Mouse (Mus musculus) embryonic facial prominence, embryonic 15.5 days (tissue): ENCODE results near the gene Zp2. TPM values are rescaled to one million over a fixed set of nuclear protein-coding genes. Genes with fewer than 3 reads are reported as not detected.
A peak's percentile ranks its signal among the peaks of the same experiment; 100 is the strongest.

ENCODE experiments used
- ATAC-seq: fragments of 200-750 bp; cut with Nextera tagmentation; 2 replicates; pipeline ENCODE4 v1.8.0; 2017; ENCODE audit warnings: low read depth, moderate TSS enrichment; ENCODE audit not compliant: insufficient number of reproducible peaks, low FRiP score, low TSS enrichment
- H3K27ac ChIP-seq: fragments of 300-500 bp; sonication (generic); replicated peaks from 2 replicates; pipeline ENCODE4 v1.5.1; 2015; ENCODE audit warnings: mild to moderate bottlenecking, inconsistent platforms
- H3K27me3 ChIP-seq: fragments of 300-500 bp; sonication (generic); 2 replicates; pipeline ENCODE4 v1.6.1; 2015; ENCODE audit warnings: inconsistent platforms
- H3K36me3 ChIP-seq: fragments of 300-500 bp; sonication (generic); 2 replicates; pipeline ENCODE4 v1.6.1; 2015; ENCODE audit warnings: mild to moderate bottlenecking, inconsistent platforms
- H3K4me1 ChIP-seq: fragments of 300-500 bp; sonication (generic); 2 replicates; pipeline ENCODE4 v1.6.1; 2015; ENCODE audit warnings: inconsistent platforms
- H3K4me2 ChIP-seq: fragments of 300-500 bp; sonication (generic); replicated peaks from 2 replicates; pipeline ENCODE4 v1.6.1; 2015; ENCODE audit warnings: mild to moderate bottlenecking, inconsistent platforms
- H3K4me3 ChIP-seq: fragments of 300-500 bp; sonication (generic); replicated peaks from 2 replicates; pipeline ENCODE4 v1.5.1; 2015; ENCODE audit warnings: mild to moderate bottlenecking, inconsistent platforms
- H3K9ac ChIP-seq: fragments of 300-500 bp; sonication (generic); 2 replicates; pipeline ENCODE4 v1.6.1; 2015; ENCODE audit warnings: inconsistent platforms
- H3K9me3 ChIP-seq: fragments of 300-500 bp; sonication (generic); replicated peaks from 2 replicates; pipeline ENCODE4 v1.6.1; 2016; ENCODE audit warnings: inconsistent platforms
- WGBS: fragments of 180-500 bp; shearing (Covaris S2); methylation state at CpG from one replicate; pipeline ENCODE4 v1.1.7; 2015; 5-methylcytosine and 5-hydroxymethylcytosine counted together
- polyA plus RNA-seq: library from polyadenylated mRNA; unstranded; fragments of >200 nt; fragmentation: Nextera tagmentation; extraction: Ambion mirVana; gene quantifications from 2 replicates; pipeline ENCODE4 v1.2.1, GENCODE M21; 2015

The Zp2 gene
- polyA plus RNA-seq, 1 experiment from 2014 or later, result 0.09 TPM

DNA sequence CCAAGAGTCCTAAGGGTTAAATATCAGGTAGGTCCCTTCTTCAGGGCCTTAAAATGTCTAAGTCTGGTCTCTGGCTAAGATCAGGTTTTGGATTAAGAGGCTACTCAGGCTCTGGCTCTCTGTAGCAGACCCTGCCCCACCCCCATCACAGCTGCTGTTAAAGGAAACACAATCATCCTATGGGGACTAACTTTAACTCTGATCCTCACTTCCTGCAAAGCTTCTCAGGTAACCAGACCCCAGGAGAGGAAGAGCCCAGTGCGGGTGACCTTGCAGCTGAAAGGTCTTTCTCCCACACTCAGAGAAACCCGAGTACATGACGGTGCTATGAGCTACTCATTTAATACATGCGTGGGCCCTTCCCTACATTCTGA lies 17.4 kb downstream of the Zp2 start:
- Histone ChIP-seq H3K36me3 (no peaks in the 10 kb centered on the region), H3K4me1 (peaks cover 12% of the 10 kb centered on the region), H3K9me3 (no peaks in the 10 kb centered on the region), H3K27me3 (no peaks in the 10 kb centered on the region), H3K9ac (no peak overlapping the region), H3K4me2 (no peak overlapping the region), H3K27ac (no peak overlapping the region), H3K4me3 (no peak overlapping the region)
- peak; percentile 77; the same call in 1 of the 2 replicates for ATAC-seq
- 21% methylated on average over 4 of the region's 4 CpGs for WGBS

GRCm38 (mm10) chr7:120126976-120127685 lies 18.0 kb downstream of the Zp2 start:
- H3K4me2 ChIP-seq, result no peak overlapping the region
- WGBS, result 8% methylated on average over 5 of the region's 5 CpGs

GRCm38 (mm10) chr7:120124844-120125243 lies 20.2 kb downstream of the Zp2 start:
- peaks cover 12% of the 10 kb centered on the region for H3K4me1 ChIP-seq
- WGBS, result 0% methylated on average over 3 of the region's 3 CpGs
- H3K4me3 ChIP-seq, result no peak overlapping the region
- H3K36me3 ChIP-seq, result peaks cover 12% of the 10 kb centered on the region; the same call in 1 of the 2 replicates
- H3K9me3 ChIP-seq, result no peaks in the 10 kb centered on the region
- ATAC-seq, result peak; percentile 58
- no peak overlapping the region for H3K9ac ChIP-seq
- H3K27me3 ChIP-seq, result no peaks in the 10 kb centered on the region
- H3K27ac ChIP-seq, result no peak overlapping the region
- no peak overlapping the region for H3K4me2 ChIP-seq

More at GRCm38 (mm10) chr7:120126976-120127685, 18.0 kb downstream of the Zp2 start:
- ATAC-seq, result peak; percentile 59; the same call in 1 of the 2 replicates
- Histone ChIP-seq H3K27ac (no peak overlapping the region; the same call in 1 of the 2 replicates), H3K36me3 (no peaks in the 10 kb centered on the region), H3K9me3 (no peaks in the 10 kb centered on the region), H3K27me3 (no peaks in the 10 kb centered on the region), H3K9ac (no peak overlapping the region), H3K4me1 (peaks cover 12% of the 10 kb centered on the region), H3K4me3 (no peak overlapping the region)

- Histone ChIP-seq H3K9ac (no peak overlapping the region), H3K27me3 (no peaks in the 10 kb centered on the region), H3K4me1 (peaks cover 12% of the 10 kb centered on the region), H3K9me3 (no peaks in the 10 kb centered on the region), H3K4me3 (no peak overlapping the region), H3K4me2 (no peak overlapping the region), H3K36me3 (peaks cover 14% of the 10 kb centered on the region; the same call in 1 of the 2 replicates), H3K27ac (no peak overlapping the region)
- 66% methylated on average over 4 of the region's 4 CpGs for WGBS
- no peak for ATAC-seq
These were observed 21.3 kb downstream of the Zp2 start for GRCm38 (mm10) chr7:120123776-120124175.

- no peak for ATAC-seq
- Histone ChIP-seq H3K4me1 (peaks cover 9% of the 10 kb centered on the region), H3K4me3 (no peak overlapping the region), H3K27me3 (no peaks in the 10 kb centered on the region), H3K27ac (0 out of 2 replicates have a peak overlapping the region, but pooled peaks have one; percentile 4), H3K36me3 (peaks cover 17% of the 10 kb centered on the region; the same call in 1 of the 2 replicates), H3K4me2 (no peak overlapping the region), H3K9me3 (no peaks in the 10 kb centered on the region), H3K9ac (no peak overlapping the region)
- 27% methylated on average over 6 of the region's 6 CpGs for WGBS
These were observed 27.6 kb downstream of the Zp2 start for GRCm38 (mm10) chr7:120117529-120117928.

DNA sequence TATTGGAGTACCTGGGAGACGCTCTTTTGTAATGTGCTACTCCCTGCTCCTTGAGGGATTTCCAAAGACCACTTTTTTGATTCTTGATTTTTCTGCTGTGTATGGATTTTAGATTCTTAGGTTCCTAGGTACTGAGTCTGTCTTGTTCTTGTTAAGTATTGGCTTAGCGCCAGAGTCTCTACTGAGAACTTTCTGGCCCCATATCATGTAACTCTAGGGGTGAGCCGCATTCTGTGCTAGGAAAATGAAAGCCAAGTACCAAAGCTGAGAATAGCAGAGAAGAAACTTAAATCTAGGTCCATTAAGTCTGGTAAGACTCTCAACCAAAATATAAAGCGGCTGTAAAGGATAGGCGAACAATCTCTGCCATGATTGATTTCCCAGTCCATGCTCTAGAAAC lies 28.1 kb downstream of the Zp2 start:
- peaks cover 9% of the 10 kb centered on the region for H3K4me1 ChIP-seq
- H3K9me3 ChIP-seq, result no peaks in the 10 kb centered on the region
- H3K27ac ChIP-seq, result 0 out of 2 replicates have a peak overlapping the region, but pooled peaks have one; percentile 4
- no peak overlapping the region for H3K4me3 ChIP-seq
- ATAC-seq, result peak; percentile 21; the same call in 1 of the 2 replicates
- no peak overlapping the region for H3K9ac ChIP-seq
- H3K4me2 ChIP-seq, result no peak overlapping the region
- 61% methylated on average over 5 of the region's 5 CpGs for whole genome bisulfite sequencing
- H3K36me3 ChIP-seq, result peaks cover 17% of the 10 kb centered on the region; the same call in 1 of the 2 replicates
- no peaks in the 10 kb centered on the region for H3K27me3 ChIP-seq

- Histone ChIP-seq H3K27me3 (no peaks in the 10 kb centered on the region), H3K9me3 (no peaks in the 10 kb centered on the region), H3K36me3 (peaks cover 10% of the 10 kb centered on the region), H3K9ac (no peak overlapping the region), H3K4me3 (no peak overlapping the region), H3K4me2 (no peak overlapping the region), H3K27ac (no peak overlapping the region), H3K4me1 (no peaks in the 10 kb centered on the region)
- no peak for ATAC-seq
- 74% methylated on average over 5 of the region's 5 CpGs for WGBS
These were observed 35.4 kb downstream of the Zp2 start for GRCm38 (mm10) chr7:120109676-120110075.

GRCm38 (mm10) chr7:120106356-120106755 lies 38.7 kb downstream of the Zp2 start:
- H3K9me3 ChIP-seq, result no peaks in the 10 kb centered on the region
- peaks cover 11% of the 10 kb centered on the region for H3K4me1 ChIP-seq
- H3K4me3 ChIP-seq, result no peak overlapping the region
- no peak overlapping the region for H3K9ac ChIP-seq
- H3K27ac ChIP-seq, result no peak overlapping the region
- H3K4me2 ChIP-seq, result no peak overlapping the region
- no peak for ATAC-seq
- peaks cover 10% of the 10 kb centered on the region for H3K36me3 ChIP-seq
- H3K27me3 ChIP-seq, result no peaks in the 10 kb centered on the region
- WGBS, result 48% methylated on average over 2 of the region's 2 CpGs

DNA sequence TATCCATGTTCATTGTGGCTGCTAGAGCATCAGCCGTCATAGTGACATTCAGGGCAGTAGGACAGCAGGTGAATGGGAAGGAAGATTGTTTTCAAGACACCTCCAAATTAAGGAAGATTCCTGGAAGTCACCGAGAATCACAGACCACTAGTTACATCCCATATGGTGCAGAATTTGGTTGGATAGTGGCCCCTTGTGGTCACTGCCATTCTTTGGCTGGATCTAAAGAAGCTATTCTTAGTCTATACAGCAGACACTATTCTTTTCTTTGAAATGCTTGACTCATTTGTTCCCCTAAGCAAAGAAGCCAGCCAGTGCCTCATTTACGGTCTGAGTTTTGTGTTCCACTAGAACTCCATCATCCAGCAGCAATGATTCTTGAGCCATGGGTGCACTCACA lies 40.1 kb downstream of the Zp2 start:
- no peak for ATAC-seq
- WGBS, result 68% methylated on average over 3 of the region's 3 CpGs
- no peak overlapping the region for H3K9ac ChIP-seq
- no peak overlapping the region for H3K4me3 ChIP-seq
- no peaks in the 10 kb centered on the region for H3K9me3 ChIP-seq
- peaks cover 10% of the 10 kb centered on the region for H3K36me3 ChIP-seq
- no peak overlapping the region for H3K27ac ChIP-seq
- no peak overlapping the region for H3K4me2 ChIP-seq
- no peaks in the 10 kb centered on the region for H3K27me3 ChIP-seq
- H3K4me1 ChIP-seq, result peaks cover 11% of the 10 kb centered on the region

DNA sequence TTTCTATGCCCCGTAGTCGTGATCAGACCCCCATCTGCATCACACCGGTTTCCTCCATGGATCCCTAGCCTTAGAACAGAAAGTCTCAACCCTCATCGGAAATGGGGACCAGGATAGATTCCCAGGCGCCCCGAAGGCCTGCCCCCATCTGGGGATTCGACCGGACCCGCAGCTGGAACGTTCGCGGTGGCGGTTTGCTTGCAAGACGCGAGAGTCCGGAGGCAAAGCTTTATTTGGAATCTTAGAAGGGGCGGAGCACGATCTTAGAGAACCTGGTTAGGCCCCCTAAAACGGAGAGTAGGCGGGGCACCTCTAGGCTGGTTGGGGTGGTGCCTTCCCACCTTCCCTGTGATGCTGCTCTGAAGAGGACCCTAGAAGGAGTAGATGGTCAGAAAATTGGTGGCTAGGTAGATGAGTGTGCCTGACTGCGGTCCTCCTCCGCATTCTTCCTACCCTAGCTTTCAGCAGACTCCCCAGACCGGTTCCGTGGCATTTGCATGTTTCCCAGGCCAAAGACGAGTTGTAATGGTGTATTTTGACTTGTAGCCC lies 42.0 kb downstream of the Zp2 start:
- Histone ChIP-seq H3K9ac (0 out of 2 replicates have a peak overlapping the region, but pooled peaks have one; percentile 49), H3K4me1 (peaks cover 11% of the 10 kb centered on the region), H3K27ac (peak overlapping the region; percentile 45; the same call in 1 of the 2 replicates), H3K27me3 (no peaks in the 10 kb centered on the region), H3K36me3 (peaks cover 4% of the 10 kb centered on the region), H3K4me3 (peak overlapping the region; percentile 72), H3K9me3 (no peaks in the 10 kb centered on the region), H3K4me2 (peak overlapping the region; percentile 90)
- WGBS, result 4% methylated on average over 25 of the region's 25 CpGs
- peak; percentile 17; the same call in 1 of the 2 replicates for ATAC-seq

- H3K4me3 ChIP-seq, result peak within 1 kb of the TSS; percentile 72
- H3K36me3 ChIP-seq, result peaks cover 4% of the 10 kb centered on the region
- H3K27me3 ChIP-seq, result no peaks in the 10 kb centered on the region
- H3K4me2 ChIP-seq, result peak within 1 kb of the TSS; percentile 90
- ATAC-seq, result peak; percentile 89
- peak within 1 kb of the TSS; percentile 49 for H3K9ac ChIP-seq
- 1% methylated on average over 41 of the region's 42 CpGs for WGBS
- peak within 1 kb of the TSS; percentile 45 for H3K27ac ChIP-seq
- peaks cover 11% of the 10 kb centered on the region for H3K4me1 ChIP-seq
- H3K9me3 ChIP-seq, result no peaks in the 10 kb centered on the region
These were observed 42.7 kb downstream of the Zp2 start, which contains the start of gene Tmem159 for GRCm38 (mm10) chr7:120102164-120102972. Tmem159 (plus strand) TSS chr7:120102353.
